Mouse (Mus musculus) cortical plate, adult 2 months (tissue): ENCODE data around the gene a. TPM values are rescaled to one million over a fixed set of nuclear protein-coding genes. Genes with fewer than 3 reads are reported as not detected.

Experiments used
- H3K27ac ChIP-seq: fragments of 200-500 bp; 2 replicates; pipeline ENCODE4 v1.5.1; 2012; ENCODE audit warnings: low read length, control low read depth, inconsistent platforms; ENCODE audit not compliant: insufficient read depth
- H3K4me1 ChIP-seq: fragments of 200-500 bp; 2 replicates; pipeline ENCODE4 v1.6.1; 2011; ENCODE audit warnings: low read length; ENCODE audit not compliant: control insufficient read depth, insufficient read depth
- H3K4me3 ChIP-seq: fragments of 200-500 bp; 2 replicates; pipeline ENCODE4 v1.5.1; 2011; ENCODE audit warnings: mild to moderate bottlenecking, low read length, control low read depth; ENCODE audit not compliant: insufficient read depth
- CTCF ChIP-seq: fragments of 200-500 bp; IDR thresholded peaks from 2 replicates; pipeline ENCODE4 v1.5.1; 2011; ENCODE audit warnings: mild to moderate bottlenecking, control low read depth, low read length; ENCODE audit not compliant: insufficient read depth; ENCODE audit errors: extremely low read depth
- POLR2A ChIP-seq: fragments of 200-500 bp; IDR thresholded peaks from 2 replicates; pipeline ENCODE4 v1.6.1; 2011; ENCODE audit warnings: mild to moderate bottlenecking, low read length, control low read depth; ENCODE audit not compliant: insufficient read depth; ENCODE audit errors: extremely low read depth
- polyA plus RNA-seq: library from polyadenylated mRNA; depleted of rRNA; stranded (reverse); fragments of >200 nt; gene quantifications from 2 replicates; pipeline ENCODE4 v1.2.3, GENCODE M21; 2012

a gene
- polyA plus RNA-seq, 1 experiment: 0.54 TPM

DNA sequence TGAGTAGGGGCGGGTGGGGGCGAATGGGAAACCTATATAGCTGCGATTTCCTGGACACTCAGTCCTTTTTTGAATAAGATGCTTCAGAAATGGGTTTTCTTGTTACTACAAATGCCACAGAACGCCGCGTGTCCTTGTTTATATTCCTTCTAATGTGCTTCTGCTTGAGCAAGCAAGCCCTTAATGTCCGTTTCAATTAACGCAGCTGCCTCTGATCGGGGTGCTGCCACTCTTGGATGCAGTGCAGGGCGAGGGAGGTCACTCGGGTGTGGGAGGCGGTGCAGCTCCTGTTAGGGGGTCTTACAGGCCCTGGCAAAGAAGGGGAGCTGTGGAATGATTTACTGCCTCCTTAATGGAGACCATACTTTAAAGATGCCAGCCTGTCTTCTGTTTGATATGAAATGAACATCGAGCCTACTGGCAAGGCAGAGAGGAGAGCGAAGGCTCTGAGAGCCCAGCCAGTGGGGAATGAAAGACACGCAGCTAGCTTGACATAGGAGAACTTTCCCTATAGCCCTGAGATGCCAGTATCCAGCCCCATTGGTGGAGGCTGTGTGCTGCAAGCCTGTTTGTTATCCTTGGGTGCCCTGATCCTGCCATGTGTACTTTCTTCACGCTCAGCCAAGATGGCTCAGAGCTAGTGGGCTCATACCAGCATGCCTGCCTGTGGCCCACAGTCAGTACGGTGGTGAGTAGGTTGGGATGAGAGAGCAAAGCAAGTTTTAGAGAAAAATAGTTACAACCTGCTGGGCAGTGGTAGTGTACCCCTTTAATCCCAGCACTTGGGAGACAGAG lies 8.1 kb upstream of the a start:
- Histone ChIP-seq H3K27ac (no peak overlapping the region), H3K4me1 (peaks cover 4% of the 10 kb centered on the region), H3K4me3 (no peak overlapping the region)
- TF ChIP-seq POLR2A (no peak), CTCF (no peak)

GRCm38 (mm10) chr2:154785284-154785683 lies 5.9 kb upstream of the a start:
- peaks cover 3% of the 10 kb centered on the region for H3K4me1 ChIP-seq
- H3K27ac ChIP-seq: no peak overlapping the region
- H3K4me3 ChIP-seq: no peak overlapping the region
- TF ChIP-seq CTCF (no peak), POLR2A (no peak)

GRCm38 (mm10) chr2:154786187-154786586 lies 5.0 kb upstream of the a start:
- Histone ChIP-seq H3K4me1 (peaks cover 3% of the 10 kb centered on the region), H3K27ac (no peak overlapping the region), H3K4me3 (no peak overlapping the region)
- TF ChIP-seq POLR2A (no peak), CTCF (no peak)

- peaks cover 3% of the 10 kb centered on the region for H3K4me1 ChIP-seq
- no peak overlapping the region for H3K4me3 ChIP-seq
- TF ChIP-seq POLR2A: no peak
- no peak for TF ChIP-seq CTCF
- H3K27ac ChIP-seq: no peak overlapping the region
Measured at GRCm38 (mm10) chr2:154786776-154787175, 4.4 kb upstream of the a start.

- H3K27ac ChIP-seq: no peak overlapping the region
- H3K4me1 ChIP-seq: peaks cover 6% of the 10 kb centered on the region
- H3K4me3 ChIP-seq: no peak overlapping the region; the same call in 1 of the 2 replicates
- TF ChIP-seq POLR2A (no peak), CTCF (no peak)
Measured at GRCm38 (mm10) chr2:154789381-154789780, 1.8 kb upstream of the a start.

DNA sequence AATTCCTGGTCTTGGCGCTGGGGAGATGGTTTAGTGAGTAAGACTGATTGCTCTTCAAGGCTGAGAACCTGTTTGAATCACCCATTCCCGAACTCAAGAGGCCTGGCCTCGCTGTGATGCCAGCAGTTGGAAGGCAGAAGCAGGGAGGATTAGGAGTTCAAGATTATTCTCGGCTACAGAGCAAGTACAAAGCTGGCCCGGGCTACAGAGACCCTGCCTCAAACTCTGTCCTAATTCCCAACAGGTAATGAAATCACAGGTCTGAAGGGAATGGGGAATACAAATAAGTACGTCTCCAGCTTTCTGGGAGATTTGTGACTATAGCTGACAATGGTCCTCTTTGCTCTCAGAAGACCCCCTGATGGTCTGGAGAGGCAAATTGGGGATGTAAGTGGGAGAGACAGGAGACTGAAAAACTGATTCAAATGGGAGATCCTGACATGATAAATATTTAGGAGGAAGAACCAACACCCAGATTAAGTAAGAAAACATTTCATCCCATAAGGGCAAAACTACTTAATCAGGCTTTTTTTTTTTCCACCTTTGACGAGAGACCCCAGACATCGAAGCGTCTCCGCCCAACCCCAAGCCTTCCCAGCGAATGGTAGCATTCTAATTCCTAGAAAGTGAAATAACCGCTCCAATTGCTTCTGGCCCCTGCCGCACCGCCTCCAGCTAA lies 1.1 kb upstream of the a start:
- TF ChIP-seq POLR2A (no peak), CTCF (no peak)
- no peak overlapping the region for H3K27ac ChIP-seq
- H3K4me1 ChIP-seq: peaks cover 6% of the 10 kb centered on the region
- peak overlapping the region; percentile 41 for H3K4me3 ChIP-seq

DNA sequence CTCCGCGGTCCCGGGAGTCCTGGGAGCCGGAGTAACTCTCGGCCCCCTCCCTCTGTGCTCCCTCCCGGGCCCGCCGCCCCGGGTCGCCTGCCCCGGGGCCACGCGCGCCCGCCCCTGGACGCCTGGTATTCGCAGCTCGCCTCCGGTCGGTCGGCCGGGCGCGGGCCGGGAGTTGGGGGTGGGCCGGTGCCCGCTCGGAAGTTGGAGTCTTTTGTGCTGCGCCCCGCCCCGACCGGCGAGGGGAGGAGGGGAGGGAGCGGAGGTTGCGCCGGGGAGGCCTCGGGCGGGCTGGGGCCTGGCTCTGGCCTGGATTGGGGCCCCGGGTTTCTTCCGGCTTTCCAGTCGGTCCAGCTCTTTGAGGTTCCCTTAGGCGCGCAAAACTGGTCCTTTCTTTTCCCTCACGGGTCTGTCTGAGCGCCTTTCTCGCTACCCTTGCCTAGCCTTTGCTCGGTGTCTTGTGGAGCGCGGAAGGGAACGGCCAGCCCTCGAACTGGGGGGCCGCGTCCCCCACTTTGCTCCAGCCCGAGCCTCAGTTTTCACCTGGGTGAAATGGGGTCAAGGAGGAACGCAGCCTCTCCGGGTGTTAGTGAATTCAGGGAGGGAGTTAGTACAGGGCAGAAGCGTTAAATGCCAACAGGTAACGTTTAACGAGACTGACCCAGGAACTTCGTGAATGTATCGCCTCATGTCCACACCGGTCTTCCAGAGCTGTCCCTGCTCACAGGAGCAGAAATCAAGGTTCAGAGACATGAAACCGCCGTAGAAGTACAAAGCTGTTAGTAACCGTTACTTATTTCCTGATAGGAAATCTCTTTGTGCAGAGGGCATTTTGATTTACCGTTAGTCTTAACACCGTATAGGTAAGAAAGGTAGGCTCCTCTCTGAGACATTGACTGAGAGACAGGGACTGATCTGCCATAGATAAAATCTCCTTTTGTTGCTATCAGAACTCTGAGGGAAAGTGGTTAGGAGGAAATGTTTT lies 750 bp downstream of the a start:
- TF ChIP-seq CTCF (no peak), POLR2A (no peak)
- H3K27ac ChIP-seq: peak overlapping the region; percentile 98
- peak overlapping the region; percentile 41 for H3K4me3 ChIP-seq
- H3K4me1 ChIP-seq: peaks cover 3% of the 10 kb centered on the region; the same call in 1 of the 2 replicates

DNA sequence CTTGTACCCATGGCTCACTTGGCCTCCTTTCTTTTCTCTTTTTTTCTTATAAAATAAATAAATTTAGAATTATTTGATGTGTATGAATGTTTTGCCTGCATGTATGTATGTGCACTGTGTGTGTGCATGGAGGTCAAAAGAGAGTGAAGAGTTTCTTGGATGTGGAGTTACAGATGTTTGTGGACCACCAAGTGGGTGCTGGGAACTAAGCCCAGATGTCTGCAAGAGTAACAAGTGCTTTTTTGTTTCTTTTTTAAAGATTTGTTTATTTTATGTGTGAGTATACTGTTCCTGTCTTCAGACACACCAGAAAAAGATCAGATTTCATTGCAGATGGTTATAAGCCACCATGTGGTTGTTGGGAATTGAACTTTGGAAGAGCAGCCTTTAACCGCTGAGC lies 12.2 kb downstream of the a start:
- Histone ChIP-seq H3K4me1 (no peaks in the 10 kb centered on the region), H3K4me3 (no peak overlapping the region), H3K27ac (no peak overlapping the region)
- TF ChIP-seq POLR2A (no peak), CTCF (no peak)

GRCm38 (mm10) chr2:154803845-154804244 lies 12.6 kb downstream of the a start:
- no peak overlapping the region for H3K27ac ChIP-seq
- H3K4me3 ChIP-seq: no peak overlapping the region
- TF ChIP-seq POLR2A (no peak), CTCF (no peak)
- no peaks in the 10 kb centered on the region for H3K4me1 ChIP-seq

DNA sequence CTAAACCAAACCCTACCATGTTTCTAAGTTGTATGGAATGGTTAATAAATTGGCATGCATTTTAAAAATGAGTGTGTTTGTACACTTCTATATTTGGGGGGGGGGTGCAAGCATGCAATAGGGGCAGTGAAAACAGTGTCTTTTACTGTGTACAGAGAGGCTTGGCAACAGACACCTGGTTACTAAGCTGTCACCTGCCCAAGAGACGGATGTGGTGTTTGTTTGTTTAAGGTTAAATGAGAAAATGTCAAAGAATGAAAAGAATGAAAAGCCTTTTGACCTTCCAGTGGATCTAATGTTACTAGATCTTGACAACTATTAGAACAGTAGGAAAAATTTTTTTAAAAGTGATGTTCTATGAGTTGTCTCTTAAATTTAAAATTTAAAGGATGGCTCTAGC lies 16.5 kb downstream of the a start:
- Histone ChIP-seq H3K27ac (no peak overlapping the region), H3K4me3 (no peak overlapping the region), H3K4me1 (no peaks in the 10 kb centered on the region; the same call in 1 of the 2 replicates)
- TF ChIP-seq CTCF (no peak), POLR2A (no peak)
